Mouse (Mus musculus) mesoderm, embryonic 11.5 days (tissue): ENCODE results near the gene Pde11a.
A peak's percentile ranks its signal among the peaks of the same experiment; 100 is the strongest.
"Not testable (repeated sequence)": the region's sequence is repeated elsewhere in the genome, so short reads cannot be mapped to it uniquely, and the experiment has no call there.

Source experiments
- DNase-seq: peaks from one replicate; pipeline ENCODE4 v3.0.0-alpha.2; 2012; ENCODE audit warnings: low read depth, low spot score

Gene Pde11a

DNA sequence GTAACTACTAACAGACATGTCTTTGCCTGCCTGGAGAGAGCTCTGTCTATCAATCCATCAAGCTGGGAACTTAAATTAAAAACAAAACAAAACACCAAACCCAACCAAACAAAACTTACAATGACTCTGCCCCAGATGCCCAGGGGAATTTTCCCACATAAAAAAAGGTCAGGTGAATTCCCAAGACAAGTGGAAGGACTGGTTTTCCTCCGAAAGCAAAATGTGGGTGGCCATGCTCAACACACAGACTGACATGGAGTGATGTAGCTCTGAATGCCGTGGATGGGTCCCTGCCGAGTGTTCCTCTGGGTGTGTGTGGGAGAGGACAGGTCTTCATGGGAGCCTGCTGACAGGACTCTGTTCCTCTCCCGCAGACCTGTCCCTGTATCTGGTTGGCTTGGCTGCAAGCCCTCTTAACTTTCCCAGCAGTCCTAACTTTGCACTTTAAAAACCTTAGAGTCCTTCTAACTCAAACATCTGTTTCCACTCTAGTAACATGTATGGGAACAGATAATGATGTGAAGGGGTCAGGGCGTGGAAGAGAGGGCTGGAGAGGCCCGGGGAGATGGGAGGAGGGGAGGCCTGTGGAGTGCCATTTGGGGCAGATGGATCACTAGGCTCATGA lies 346.9 kb downstream of the Pde11a start:
- DNase-seq = no peak

DNA sequence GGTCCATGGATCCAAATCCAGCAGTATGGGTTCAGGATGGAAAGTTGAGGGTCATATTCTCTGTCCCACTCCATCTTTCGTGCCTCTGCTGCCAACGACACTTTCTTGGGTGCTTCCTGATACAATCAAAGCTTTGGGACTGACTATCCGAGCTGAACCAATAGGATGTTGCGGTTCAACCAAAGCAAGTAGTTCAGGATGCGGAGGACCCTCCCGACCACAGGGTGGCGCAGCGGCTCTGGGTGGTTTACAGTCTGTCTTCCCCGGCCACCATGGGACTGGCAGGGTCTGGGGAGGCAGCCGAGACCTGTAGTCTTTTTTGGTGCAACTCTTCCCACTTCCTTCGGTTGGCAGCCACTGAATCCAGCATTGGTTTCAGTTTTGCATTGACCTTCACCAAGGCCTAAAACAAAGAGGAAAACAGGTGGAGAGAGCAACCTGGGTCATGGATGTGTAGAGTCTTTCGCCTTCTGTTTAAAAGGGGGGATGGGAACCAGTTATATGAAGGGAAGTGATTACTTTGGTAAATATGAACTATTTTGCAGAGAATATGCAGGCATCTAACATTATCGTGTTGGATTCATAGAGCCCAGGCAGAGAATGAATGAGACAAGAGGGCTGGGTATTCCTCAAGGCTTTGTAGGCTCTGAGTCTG lies 347.6 kb downstream of the Pde11a start:
- peak; percentile 78 for DNase-seq

DNA sequence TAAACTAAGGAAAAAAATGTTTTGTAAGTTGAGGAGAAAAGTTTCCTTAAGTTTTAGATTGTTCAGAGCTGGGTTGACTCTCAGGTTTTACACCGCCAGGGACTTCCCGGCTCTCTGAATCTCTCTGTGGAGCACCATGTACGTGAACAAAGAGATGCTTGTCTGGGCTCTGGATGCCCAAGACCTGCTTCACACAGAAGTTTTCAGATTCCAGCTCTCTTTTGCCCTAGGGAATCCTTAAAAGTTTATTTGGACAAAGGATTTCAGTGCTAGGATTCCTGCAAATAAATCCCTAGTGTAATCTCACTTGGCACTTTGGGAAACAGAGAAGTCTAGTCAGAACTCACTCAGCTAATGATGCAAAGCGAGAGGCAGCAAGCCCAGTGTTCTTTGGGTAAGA lies 348.9 kb downstream of the Pde11a start:
- DNase-seq = peak; percentile 72

GRCm38 (mm10) chr2:75988779-75989363 lies 349.7 kb downstream of the Pde11a start:
- DNase-seq = no peak

- DNase-seq = peak; percentile 68
Measured at GRCm38 (mm10) chr2:75988378-75988777, 350.2 kb downstream of the Pde11a start.

- no peak for DNase-seq
Measured at GRCm38 (mm10) chr2:75987739-75988138, 350.8 kb downstream of the Pde11a start.

DNA sequence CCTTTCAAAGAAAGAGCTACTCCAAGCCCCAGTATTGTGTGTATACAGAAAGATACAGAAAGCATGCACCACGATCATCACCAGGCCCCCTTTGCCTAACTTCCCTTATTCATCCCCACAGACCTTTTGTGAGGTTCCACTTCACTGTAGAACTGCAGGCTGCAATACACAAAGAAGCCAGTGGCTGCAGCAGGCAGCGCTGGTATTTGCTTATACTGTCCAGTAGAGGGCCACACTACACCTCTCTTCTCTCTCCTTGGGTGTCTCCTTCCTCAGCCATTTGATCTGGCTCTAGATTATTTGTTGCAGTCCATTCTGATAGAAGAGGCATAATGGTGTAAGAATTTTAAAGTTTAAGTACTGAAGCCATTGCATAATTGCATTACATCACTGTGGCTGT lies 353.4 kb downstream of the Pde11a start:
- peak; percentile 83 for DNase-seq

- no peak for DNase-seq
Measured at GRCm38 (mm10) chr2:75983847-75984246, 354.7 kb downstream of the Pde11a start.

DNA sequence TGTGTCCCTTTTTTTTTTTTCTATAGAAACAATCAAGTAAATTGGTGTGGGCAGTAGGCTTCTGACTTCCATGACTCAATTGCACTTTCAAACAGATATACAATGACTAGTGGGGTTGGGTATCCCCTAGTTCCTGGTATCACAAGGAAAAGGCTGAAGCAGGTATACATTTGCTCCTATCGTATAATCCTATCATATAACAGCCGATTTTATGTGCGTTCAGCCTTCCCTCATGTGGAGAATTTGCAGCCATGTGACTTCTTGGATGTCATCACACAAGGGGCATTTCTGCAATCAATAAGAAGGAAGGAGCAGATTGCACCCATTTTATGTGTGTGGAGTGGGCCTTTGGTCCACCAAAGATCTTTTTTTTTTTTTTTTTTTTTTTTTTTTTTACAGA lies 355.5 kb downstream of the Pde11a start:
- DNase-seq = no peak

DNA sequence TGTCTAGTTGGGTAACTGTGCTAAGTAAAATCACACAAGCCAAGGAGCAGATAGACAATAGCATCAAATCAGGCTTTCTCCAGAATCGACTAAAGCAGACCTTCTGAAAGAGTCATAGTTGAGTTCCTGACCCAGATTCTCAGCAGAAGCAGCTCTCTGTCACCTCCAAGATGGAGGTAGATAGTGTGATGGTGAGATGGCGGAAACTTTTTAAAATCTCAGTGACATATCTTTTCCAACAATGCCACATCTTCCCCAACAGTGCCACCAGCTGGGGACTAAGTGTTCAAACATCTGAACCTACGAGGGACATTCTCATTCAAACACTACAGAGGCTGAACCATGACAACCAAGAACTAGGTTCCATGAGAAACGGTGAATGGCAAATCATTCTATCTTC lies 355.9 kb downstream of the Pde11a start:
- no peak for DNase-seq

- peak; percentile 87 for DNase-seq
Measured at GRCm38 (mm10) chr2:75981440-75982081, 357.0 kb downstream of the Pde11a start, which contains the start of gene Ttc30a1. Ttc30a1 (minus strand) TSS chr2:75981967.

- not testable (repeated sequence) for DNase-seq
Measured at GRCm38 (mm10) chr2:75980933-75981439, 357.6 kb downstream of the Pde11a start.

DNA sequence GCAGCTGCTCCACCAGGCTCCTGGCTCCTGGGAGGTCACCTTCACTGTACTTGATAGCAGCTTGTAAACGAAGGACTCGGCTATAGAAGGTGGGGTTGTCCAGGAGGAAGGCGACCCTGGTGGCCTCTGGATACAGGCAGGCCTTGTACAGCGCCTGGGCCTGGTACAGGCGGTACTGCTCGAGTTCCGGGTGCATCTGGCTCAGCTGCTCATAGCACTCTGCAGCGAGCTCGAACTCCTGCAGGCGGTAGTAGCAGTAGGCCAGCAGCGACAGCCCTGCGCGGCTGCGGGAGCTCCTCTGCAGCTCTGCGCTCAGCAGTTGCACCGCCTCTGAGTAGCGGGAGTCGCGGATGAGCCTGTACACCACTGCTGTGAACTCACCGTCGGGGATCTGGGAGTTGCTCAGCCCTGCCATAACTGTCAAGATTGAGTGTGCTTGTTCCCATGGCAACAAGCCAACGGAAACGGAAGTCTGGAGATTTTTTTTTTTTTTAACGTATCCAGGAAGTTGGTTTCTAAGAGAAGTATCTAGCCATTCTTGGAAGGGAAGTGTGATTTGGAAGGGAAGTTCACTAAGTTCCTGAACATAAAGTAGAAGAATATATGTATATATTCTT lies 360.7 kb downstream of the Pde11a start, which contains the start of gene Ttc30a2:
Ttc30a2 (minus strand) TSS at position 419 of the 617 bp plus-strand sequence.
- not testable (repeated sequence) for DNase-seq

- DNase-seq = not testable (repeated sequence)
Measured at GRCm38 (mm10) chr2:75976070-75976469, 362.5 kb downstream of the Pde11a start.

- no peak for DNase-seq
Measured at GRCm38 (mm10) chr2:75974131-75974530, 364.4 kb downstream of the Pde11a start.

GRCm38 (mm10) chr2:75964972-75965371 lies 373.6 kb downstream of the Pde11a start:
- peak; percentile 65 for DNase-seq

GRCm38 (mm10) chr2:75964512-75964911 lies 374.1 kb downstream of the Pde11a start:
- DNase-seq = peak; percentile 70

DNA sequence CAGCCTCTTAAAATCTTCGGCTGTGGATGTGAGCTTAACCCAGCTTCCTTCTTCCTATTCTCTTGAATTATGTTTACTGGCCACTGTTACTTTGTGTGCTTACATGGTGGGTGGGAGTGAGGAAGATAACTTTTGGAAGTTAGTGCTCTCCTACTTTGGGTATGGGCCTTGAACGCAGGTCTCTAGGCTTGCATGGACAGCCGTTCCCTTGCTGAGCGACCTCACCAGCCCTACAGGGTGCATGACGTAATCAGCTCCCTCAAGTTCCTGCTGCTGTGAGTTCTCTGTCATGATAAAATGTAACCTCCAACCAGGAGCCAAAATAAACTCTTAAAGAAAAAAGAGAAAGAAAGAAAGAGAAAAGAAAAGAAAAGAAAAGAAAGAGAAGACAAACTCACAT lies 374.5 kb downstream of the Pde11a start:
- DNase-seq = no peak

GRCm38 (mm10) chr2:75963211-75963840 lies 375.2 kb downstream of the Pde11a start:
- no peak for DNase-seq

GRCm38 (mm10) chr2:75960366-75961330 lies 377.9 kb downstream of the Pde11a start:
- DNase-seq = peak; percentile 33
